Mouse (Mus musculus): ENCODE measurements at regions not wholly inside any gene's neighbourhood (a gene's known extent, or its start where the extent isn't known, plus 50 kb on each side); places are given as distances from the start of the nearest gene placed in this dataset.

GRCm38 (mm10) chr11:79749755-79750434, 158.9 kb downstream of the Rab11fip4 start:
- Histone ChIP-seq H3K27ac (ENCODE audit: low read depth, low read length) (no peak overlapping the region), H3K9me3 (ENCODE audit: control insufficient read depth, low read length) (no peaks in the 10 kb centered on the region), H3K9ac (ENCODE audit: low read depth, low read length) (no peak overlapping the region), H3K4me2 (ENCODE audit: low read length) (no peak overlapping the region), H3K4me3 (ENCODE audit: low read length) (no peak overlapping the region), H3K27me3 (replicated peaks; ENCODE audit: control insufficient read depth, insufficient read depth, low read length) (no peaks in the 10 kb centered on the region), H3K36me3 (ENCODE audit: control insufficient read depth, insufficient read depth, low read length) (no peaks in the 10 kb centered on the region), H3K4me1 (ENCODE audit: control insufficient read depth, insufficient read depth, low read depth, low read length) (no peaks in the 10 kb centered on the region)
- WGBS = 72% methylated on average over 7 of the region's 7 CpGs
- ATAC-seq = no peak

DNA sequence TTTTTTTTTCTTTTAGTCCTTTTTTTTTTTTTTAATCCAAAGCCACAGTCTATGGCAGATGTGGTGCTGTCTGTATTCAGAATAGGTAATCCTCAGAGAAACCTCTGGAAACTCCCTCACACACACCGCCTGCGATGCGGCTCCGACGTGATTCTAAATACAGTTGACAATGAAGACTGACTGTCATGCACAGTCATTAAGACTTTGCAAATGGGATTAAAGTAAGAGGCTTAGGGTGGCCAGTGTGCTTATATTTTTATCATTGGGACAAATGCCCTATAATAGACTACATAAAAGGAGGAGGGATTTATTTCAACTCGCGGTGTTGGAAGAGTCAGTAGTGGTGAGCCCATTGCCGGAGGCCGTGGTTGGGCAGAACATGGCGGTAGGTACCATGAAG, 158.1 kb downstream of the Rab11fip4 start:
- Histone ChIP-seq H3K9me3 (ENCODE audit: control insufficient read depth, low read length) (no peaks in the 10 kb centered on the region), H3K4me1 (ENCODE audit: control insufficient read depth, insufficient read depth, low read depth, low read length) (no peaks in the 10 kb centered on the region), H3K36me3 (ENCODE audit: control insufficient read depth, insufficient read depth, low read length) (no peaks in the 10 kb centered on the region), H3K4me2 (ENCODE audit: low read length) (no peak overlapping the region), H3K9ac (ENCODE audit: low read depth, low read length) (no peak overlapping the region), H3K27ac (ENCODE audit: low read depth, low read length) (no peak overlapping the region), H3K4me3 (ENCODE audit: low read length) (no peak overlapping the region), H3K27me3 (replicated peaks; ENCODE audit: control insufficient read depth, insufficient read depth, low read length) (no peaks in the 10 kb centered on the region)
- 94% methylated on average over 10 of the region's 10 CpGs for WGBS
- ATAC-seq = no peak

DNA sequence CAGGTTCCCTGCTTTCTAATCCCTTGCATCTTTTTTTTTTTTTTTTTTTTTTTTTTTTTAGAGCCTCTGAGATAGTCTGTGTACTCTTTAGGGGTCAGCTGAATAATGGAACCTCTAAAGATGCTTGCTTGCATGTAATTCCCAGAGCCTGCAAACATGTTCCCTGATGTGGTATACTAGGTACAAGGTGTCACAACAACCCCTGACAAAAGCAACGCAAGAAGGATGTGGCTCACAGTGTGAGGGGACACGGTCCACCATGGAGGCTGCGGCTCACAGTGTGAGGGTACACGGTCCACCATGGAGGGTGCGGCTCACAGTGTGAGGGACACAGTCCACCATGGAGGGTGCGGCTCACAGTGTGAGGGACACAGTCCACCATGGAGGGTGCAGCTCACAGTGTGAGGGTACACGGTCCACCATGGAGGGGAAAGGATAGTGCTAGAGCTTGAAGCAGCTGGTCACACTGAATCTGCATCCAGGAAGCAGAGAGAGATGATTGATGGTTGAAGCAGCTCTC, 157.7 kb downstream of the Rab11fip4 start:
- Histone ChIP-seq H3K27ac (ENCODE audit: low read depth, low read length) (no peak overlapping the region), H3K36me3 (ENCODE audit: control insufficient read depth, insufficient read depth, low read length) (no peaks in the 10 kb centered on the region), H3K9ac (ENCODE audit: low read depth, low read length) (no peak overlapping the region), H3K27me3 (replicated peaks; ENCODE audit: control insufficient read depth, insufficient read depth, low read length) (no peaks in the 10 kb centered on the region), H3K4me3 (ENCODE audit: low read length) (no peak overlapping the region), H3K4me1 (ENCODE audit: control insufficient read depth, insufficient read depth, low read depth, low read length) (no peaks in the 10 kb centered on the region), H3K9me3 (ENCODE audit: control insufficient read depth, low read length) (no peaks in the 10 kb centered on the region), H3K4me2 (ENCODE audit: low read length) (no peak overlapping the region)
- 97% methylated on average over 7 of the region's 7 CpGs for WGBS
- ATAC-seq = no peak

GRCm38 (mm10) chr11:79747801-79748200, 156.8 kb downstream of the Rab11fip4 start:
- H3K4me2 ChIP-seq (ENCODE audit: low read length) = no peak overlapping the region
- no peak for ATAC-seq
- H3K4me1 ChIP-seq (ENCODE audit: control insufficient read depth, insufficient read depth, low read depth, low read length) = no peaks in the 10 kb centered on the region
- no peaks in the 10 kb centered on the region for H3K36me3 ChIP-seq (ENCODE audit: control insufficient read depth, insufficient read depth, low read length)
- H3K4me3 ChIP-seq (ENCODE audit: low read length) = no peak overlapping the region
- no peak overlapping the region for H3K9ac ChIP-seq (ENCODE audit: low read depth, low read length)
- H3K27me3 ChIP-seq (replicated peaks; ENCODE audit: control insufficient read depth, insufficient read depth, low read length) = no peaks in the 10 kb centered on the region
- H3K27ac ChIP-seq (ENCODE audit: low read depth, low read length) = no peak overlapping the region
- 64% methylated on average over 6 of the region's 6 CpGs for WGBS
- no peaks in the 10 kb centered on the region for H3K9me3 ChIP-seq (ENCODE audit: control insufficient read depth, low read length)

Measured in hindbrain, embryonic 16.5 days (tissue).